Mouse (Mus musculus) layer of hippocampus, adult 2 months (tissue): ENCODE measurements at regions not wholly inside any gene's neighbourhood (a gene's known extent, or its start where the extent isn't known, plus 50 kb on each side); places are given as distances from the start of the nearest gene placed in this dataset.

Source experiments
- DNase-seq, 2 experiments: peaks; one replicate each; pipeline ENCODE4 v3.0.0; 2022; ENCODE audit warnings: low spot score in 2 of 2
- H3K27ac ChIP-seq: fragments of 200-600 bp; 2 replicates; pipeline ENCODE4 v1.8.1; 2022
- H3K4me3 ChIP-seq: fragments of 200-600 bp; 2 replicates; pipeline ENCODE4 v1.8.1; 2022; ENCODE audit warnings: mild to moderate bottlenecking
- CTCF ChIP-seq: fragments of 200-600 bp; conservative IDR thresholded peaks from 2 replicates; pipeline ENCODE4 v1.8.1; 2022; ENCODE audit warnings: antibody characterized with exemption, mild to moderate bottlenecking, moderate library complexity

DNA sequence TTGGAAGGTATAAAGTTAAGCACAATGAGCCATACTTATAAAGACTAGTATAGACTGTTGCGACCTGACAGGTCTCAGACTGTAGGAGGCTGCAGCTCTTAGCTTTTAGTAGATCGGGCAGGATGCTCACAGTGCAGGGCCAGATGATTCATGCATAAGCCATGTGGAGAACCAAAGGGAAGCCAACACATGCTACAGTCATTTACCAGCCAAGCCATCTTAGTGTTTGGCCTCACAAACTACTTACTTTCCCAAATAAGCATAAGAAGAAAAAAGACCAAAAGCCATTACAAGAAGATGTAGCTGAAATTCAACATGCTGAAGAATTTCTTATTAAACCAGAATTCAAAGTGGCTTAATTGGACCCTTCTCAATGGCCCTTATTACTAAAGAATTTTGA is 152.2 kb upstream of the Galnt13 start:
- Histone ChIP-seq H3K4me3 (no peak overlapping the region), H3K27ac (no peak overlapping the region)
- no peak for TF ChIP-seq CTCF
- no peak for DNase-seq

DNA sequence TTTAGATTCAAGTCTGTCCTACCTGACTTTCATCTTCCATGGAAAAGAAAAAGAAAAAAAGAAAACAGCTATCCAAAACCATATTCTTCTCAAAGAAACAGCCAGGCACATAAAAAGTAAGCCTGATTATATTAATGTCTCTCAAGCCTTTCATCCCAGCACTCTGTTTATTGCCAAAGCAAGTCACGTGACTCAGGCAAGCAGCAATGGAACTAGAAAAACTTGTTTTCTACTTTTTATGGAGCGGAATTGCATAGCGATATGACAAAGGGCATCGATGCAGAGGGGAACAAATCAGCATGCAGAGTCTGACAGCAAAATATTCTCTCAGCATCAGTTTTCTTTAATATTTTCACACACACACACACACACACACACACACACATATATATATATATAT is 130.6 kb upstream of the Galnt13 start:
- H3K4me3 ChIP-seq: no peak overlapping the region
- H3K27ac ChIP-seq: no peak overlapping the region
- TF ChIP-seq CTCF: no peak
- no peak for DNase-seq

GRCm38 (mm10) chr2:54318559-54318958 is 117.6 kb upstream of the Galnt13 start:
- TF ChIP-seq CTCF: no peak
- Histone ChIP-seq H3K4me3 (no peak overlapping the region), H3K27ac (no peak overlapping the region)
- DNase-seq: no peak

DNA sequence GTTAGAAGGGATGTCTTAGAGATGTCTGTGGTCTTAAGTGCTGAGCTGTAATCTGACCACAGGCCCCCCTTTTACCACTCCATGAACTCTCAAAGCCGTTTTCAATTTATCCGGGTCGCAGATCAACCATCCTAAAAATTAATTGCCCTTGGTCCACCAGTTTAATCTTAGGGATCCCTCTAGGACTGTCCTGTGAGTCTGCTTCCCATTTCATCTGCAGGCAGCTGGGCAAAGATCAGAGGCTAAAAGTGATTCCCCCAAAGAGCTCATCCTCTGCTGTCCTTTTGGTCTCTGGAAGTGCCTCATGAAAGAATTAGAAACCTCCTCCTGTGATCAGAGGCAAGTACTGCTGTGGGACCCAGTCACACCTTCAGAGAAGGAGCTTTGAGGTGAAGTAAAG is 69.2 kb upstream of the Galnt13 start:
- DNase-seq: no peak
- no peak for TF ChIP-seq CTCF
- Histone ChIP-seq H3K27ac (no peak overlapping the region), H3K4me3 (no peak overlapping the region)

- H3K27ac ChIP-seq: no peak overlapping the region
- no peak for DNase-seq
- TF ChIP-seq CTCF: no peak
- H3K4me3 ChIP-seq: no peak overlapping the region
Observed at GRCm38 (mm10) chr2:54379279-54379678, 56.8 kb upstream of the Galnt13 start.
